Mouse (Mus musculus) intestine, embryonic 14.5 days (tissue): ENCODE measurements around the gene Ptch2. TPM values are rescaled to one million over a fixed set of nuclear protein-coding genes. Genes with fewer than 3 reads are reported as not detected.

Source experiments
- ATAC-seq: fragments of 200-750 bp; cut with Nextera tagmentation; replicated peaks from 2 replicates; pipeline ENCODE4 v1.8.0; 2017; ENCODE audit warnings: low read depth, moderate number of reproducible peaks, moderate TSS enrichment, moderate library complexity; ENCODE audit not compliant: low FRiP score, low TSS enrichment
- DNase-seq: peaks from one replicate; pipeline ENCODE4 v3.0.0-alpha.2; 2018; ENCODE audit warnings: low spot score
- H3K27ac ChIP-seq: fragments of 300-500 bp; sonication (generic); 2 replicates; pipeline ENCODE4 v1.5.1; 2014; ENCODE audit warnings: low read depth, mild to moderate bottlenecking, control low read depth
- H3K27me3 ChIP-seq: fragments of 300-500 bp; sonication (generic); replicated peaks from 2 replicates; pipeline ENCODE4 v1.6.1; 2014; ENCODE audit warnings: low read length, control low read depth; ENCODE audit not compliant: control insufficient read depth, insufficient read depth
- H3K36me3 ChIP-seq: fragments of 300-500 bp; sonication (generic); 2 replicates; pipeline ENCODE4 v1.6.1; 2014; ENCODE audit warnings: low read length, control low read depth; ENCODE audit not compliant: control insufficient read depth, insufficient read depth
- H3K4me1 ChIP-seq: fragments of 300-500 bp; sonication (generic); replicated peaks from 2 replicates; pipeline ENCODE4 v1.6.1; 2014; ENCODE audit warnings: low read length, control low read depth, mixed read lengths; ENCODE audit not compliant: control insufficient read depth, insufficient read depth
- H3K4me2 ChIP-seq: fragments of 300-500 bp; sonication (generic); 2 replicates; pipeline ENCODE4 v1.6.1; 2014; ENCODE audit warnings: low read length
- H3K4me3 ChIP-seq: fragments of 300-500 bp; sonication (generic); 2 replicates; pipeline ENCODE4 v1.5.1; 2014; ENCODE audit warnings: low read depth, low read length, control low read depth, mixed read lengths
- H3K9ac ChIP-seq: fragments of 300-500 bp; sonication (generic); 2 replicates; pipeline ENCODE4 v1.6.1; 2014; ENCODE audit warnings: mild to moderate bottlenecking, low read length
- H3K9me3 ChIP-seq: fragments of 300-500 bp; sonication (generic); 2 replicates; pipeline ENCODE4 v1.6.1; 2016; ENCODE audit warnings: low read length, control low read depth; ENCODE audit not compliant: control insufficient read depth
- WGBS: fragments of 180-500 bp; shearing (Covaris S2); extraction: QIAGEN DNeasy Blood & Tissue Kit; methylation state at CpG from one replicate; pipeline ENCODE4 v1.1.7; 2014; 5-methylcytosine and 5-hydroxymethylcytosine counted together
- microRNA-seq: library from miRNA; unstranded; fragments of <30 nt; microRNA quantifications from one replicate; pipeline ENCODE4, GENCODE M21; 2016
- polyA plus RNA-seq: library from polyadenylated mRNA; unstranded; fragments of >200 nt; fragmentation: Nextera tagmentation; extraction: Ambion mirVana; gene quantifications from 2 replicates; pipeline ENCODE4 v1.2.1, GENCODE M21; 2014

The Ptch2 gene
- polyA plus RNA-seq, 1 experiment from 2014 or later, result 8.4 TPM

DNA sequence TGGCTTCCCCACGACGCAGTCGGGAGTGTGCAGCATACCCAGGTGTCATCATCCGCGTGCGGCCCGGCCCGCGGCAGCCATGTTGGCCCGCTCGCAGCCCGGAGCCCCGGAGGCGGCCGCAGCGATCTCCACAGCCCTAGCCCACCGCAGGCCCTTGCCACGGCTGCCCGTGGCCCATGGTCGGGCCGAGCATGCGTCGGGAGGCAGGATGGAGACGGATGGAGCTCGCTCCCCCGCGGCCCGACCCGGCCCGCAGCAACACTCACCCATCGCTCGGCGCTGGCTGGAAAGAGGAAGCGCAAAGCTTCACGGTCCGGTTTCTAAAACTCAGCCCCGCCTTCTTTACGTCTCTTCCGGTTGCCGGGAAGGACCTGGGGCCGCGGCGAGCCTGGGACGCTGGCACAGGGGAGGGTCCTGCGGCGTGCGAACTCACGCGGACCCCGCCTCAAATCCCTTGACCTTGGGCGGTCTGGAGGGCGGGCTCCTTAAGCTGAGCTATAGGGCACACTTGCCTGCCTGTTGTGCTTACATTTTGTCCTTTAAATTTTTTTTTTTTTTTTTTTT lies 60.0 kb downstream of the Ptch2 start, which contains the start of gene Rps8:
TSS of gene Rps8 (minus strand) at position 452 of the 564 bp plus-strand sequence.
- Histone ChIP-seq H3K4me3 (peak within 1 kb of the TSS; percentile 68), H3K9me3 (no peaks in the 10 kb centered on the region), H3K27ac (peak within 1 kb of the TSS; percentile 94), H3K4me2 (peak within 1 kb of the TSS; percentile 56), H3K36me3 (peaks cover 65% of the 10 kb centered on the region), H3K27me3 (no peaks in the 10 kb centered on the region), H3K9ac (peak within 1 kb of the TSS; percentile 95), H3K4me1 (peaks cover 5% of the 10 kb centered on the region; the same call in 1 of the 2 replicates)
- ATAC-seq, result peak; percentile 86
- under 1% methylated on average over 51 of the region's 52 CpGs for WGBS
- DNase-seq, result peak; percentile 93

DNA sequence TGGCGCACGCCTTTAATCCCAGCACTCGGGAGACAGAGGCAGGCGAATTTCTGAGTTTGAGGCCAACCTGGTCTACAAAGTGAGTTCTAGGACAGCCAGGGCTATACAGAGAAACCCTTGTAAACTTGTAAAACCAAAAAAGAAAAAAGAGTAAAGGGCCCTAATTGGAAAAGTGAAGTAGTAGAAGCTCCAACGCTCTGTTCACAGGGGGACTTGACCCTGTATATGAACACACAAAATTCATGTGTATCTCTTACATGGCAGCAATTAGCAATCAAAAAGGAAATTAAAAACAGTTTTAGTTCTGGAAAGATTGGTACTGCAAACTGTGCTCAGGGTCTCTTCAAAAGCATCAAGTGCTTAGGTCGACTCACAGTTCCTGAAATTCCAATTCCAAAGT lies 60.5 kb downstream of the Ptch2 start:
- H3K9ac ChIP-seq, result no peak overlapping the region
- no peak for ATAC-seq
- WGBS, result 26% methylated on average over 6 of the region's 6 CpGs

GRCm38 (mm10) chr4:117159666-117160065 lies 63.8 kb downstream of the Ptch2 start:
- H3K9ac ChIP-seq, result no peak overlapping the region
- ATAC-seq (no peak), DNase-seq (no peak)
- H3K36me3 ChIP-seq, result peaks cover 58% of the 10 kb centered on the region
- no peaks in the 10 kb centered on the region for H3K9me3 ChIP-seq
- H3K4me2 ChIP-seq, result no peak overlapping the region
- no peaks in the 10 kb centered on the region for H3K4me1 ChIP-seq
- WGBS, result 78% methylated on average over 10 of the region's 10 CpGs
- no peaks in the 10 kb centered on the region for H3K27me3 ChIP-seq
- H3K27ac ChIP-seq, result no peak overlapping the region
- no peak overlapping the region for H3K4me3 ChIP-seq

More for the DNA sequence above, 60.5 kb downstream of the Ptch2 start:
- H3K9me3 ChIP-seq, result no peaks in the 10 kb centered on the region
- H3K27ac ChIP-seq, result peak overlapping the region; percentile 94; the same call in 1 of the 2 replicates
- DNase-seq, result no peak
- no peaks in the 10 kb centered on the region for H3K27me3 ChIP-seq
- H3K4me2 ChIP-seq, result peak overlapping the region; percentile 56
- peaks cover 5% of the 10 kb centered on the region; the same call in 1 of the 2 replicates for H3K4me1 ChIP-seq
- H3K4me3 ChIP-seq, result peak overlapping the region; percentile 68
- H3K36me3 ChIP-seq, result peaks cover 64% of the 10 kb centered on the region

- Histone ChIP-seq H3K9ac (no peak overlapping the region), H3K27me3 (no peaks in the 10 kb centered on the region), H3K9me3 (no peaks in the 10 kb centered on the region), H3K4me3 (no peak overlapping the region), H3K36me3 (peaks cover 70% of the 10 kb centered on the region), H3K4me1 (no peaks in the 10 kb centered on the region), H3K27ac (no peak overlapping the region), H3K4me2 (no peak overlapping the region)
- no peak for ATAC-seq
- WGBS, result 66% methylated on average over 4 of the region's 4 CpGs
- no peak for DNase-seq
Measured at GRCm38 (mm10) chr4:117161183-117161582, 65.3 kb downstream of the Ptch2 start.

Small RNAs within 50 kb of the gene (microRNA-seq; reads per million reads assigned to microRNA genes)
- gene Gm22398, result not detected

Other genes with a start within 250 kb of the Ptch2 start
- 1.0 and 1.4 TPM in 2 replicates for gene Zswim5, start 218.7 kb upstream of the Ptch2 start, polyA plus RNA-seq
- gene Urod, start 101.7 kb upstream of the Ptch2 start, polyA plus RNA-seq, result 64.8 and 75.7 TPM in 2 replicates
- gene Hectd3, start 100.8 kb upstream of the Ptch2 start, polyA plus RNA-seq, result 7.2 and 9.4 TPM in 2 replicates
- 41.2 and 48.0 TPM in 2 replicates for gene Eif2b3, start 76.7 kb upstream of the Ptch2 start, polyA plus RNA-seq
- gene Btbd19, start 29.6 kb downstream of the Ptch2 start, polyA plus RNA-seq, result 6.6 and 7.2 TPM in 2 replicates
- not detected in 2 replicates for gene Tctex1d4, start 30.7 kb downstream of the Ptch2 start, polyA plus RNA-seq
- gene Plk3, start 37.9 kb downstream of the Ptch2 start, polyA plus RNA-seq, result 3.1 and 3.7 TPM in 2 replicates
- 1,373 and 1,522 TPM in 2 replicates for gene Rps8, start 60.2 kb downstream of the Ptch2 start, polyA plus RNA-seq
- 53.4 and 59.0 TPM in 2 replicates for gene Kif2c, start 86.6 kb downstream of the Ptch2 start, polyA plus RNA-seq
- gene Tmem53, start 155.9 kb downstream of the Ptch2 start, polyA plus RNA-seq, result 8.3 and 10.3 TPM in 2 replicates
- 0.14 and 0.24 TPM in 2 replicates for gene Armh1, start 156.1 kb downstream of the Ptch2 start, polyA plus RNA-seq